Mouse (Mus musculus): ENCODE measurements around the gene Mxi1. TPM values are rescaled to one million over a fixed set of nuclear protein-coding genes. Genes with fewer than 3 reads are reported as not detected.

The Mxi1 gene
- total and polyA plus RNA-seq, 3 experiments, result 29.0 to 60.9 TPM; not detected in 1

DNA sequence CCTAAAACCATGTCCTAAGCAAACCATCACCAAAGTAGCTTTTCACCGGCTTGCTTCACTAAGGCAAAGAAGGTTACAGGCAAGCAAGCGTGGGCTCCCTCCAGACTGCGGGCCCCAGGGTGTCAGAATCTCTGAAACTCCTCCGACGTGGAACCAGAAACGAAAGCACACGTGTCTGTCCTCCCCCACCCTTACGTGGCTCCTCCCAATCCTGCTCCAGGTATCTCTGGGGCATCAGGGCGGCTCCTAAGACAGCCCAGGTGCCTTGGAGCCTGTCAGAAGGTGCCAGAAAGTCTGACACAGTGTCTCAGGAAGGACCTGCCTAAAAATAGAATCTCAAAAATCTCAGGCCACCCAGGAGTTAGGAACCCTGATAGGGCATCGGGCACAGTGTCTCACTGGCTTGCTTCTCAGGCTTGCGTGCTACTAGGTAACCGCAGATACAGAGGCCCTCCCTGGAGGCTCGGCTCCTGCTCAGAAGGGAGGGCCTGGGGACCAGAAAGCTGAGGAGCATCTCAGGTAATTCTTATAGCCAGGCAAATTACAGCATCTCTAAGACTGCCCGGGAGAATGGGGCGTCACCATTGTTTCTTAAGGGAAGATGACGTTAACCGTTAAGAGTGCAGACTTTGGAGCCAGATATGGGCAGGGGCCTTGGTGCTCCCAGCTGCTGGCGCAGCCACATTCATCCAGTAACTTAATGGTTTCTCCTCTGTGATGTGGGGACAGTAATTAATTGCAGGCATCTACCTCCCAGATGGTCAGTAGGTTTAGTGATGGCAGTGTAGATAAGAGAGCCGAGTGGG, 33.2 kb upstream of the Mxi1 start:
- no peaks in the 10 kb centered on the region for H3K27me3 ChIP-seq (ENCODE audit: control insufficient read depth in 1 of 2, insufficient read depth in 2 of 2, low read length in 2 of 2)
- no peak for DNase-seq (ENCODE audit: low read depth, low spot score)
- H3K36me3 ChIP-seq (ENCODE audit: control insufficient read depth in 1 of 2, insufficient read depth in 2 of 2, low read length in 2 of 2), result peaks cover 0 to 5% of the 10 kb centered on the region in 2 experiments; a peak in 1 of 4 replicates
- H3K79me2 ChIP-seq (ENCODE audit: control insufficient read depth, insufficient read depth, low read length, poor library complexity), result no peaks in the 10 kb centered on the region
- no peak overlapping the region for H3K9ac ChIP-seq (ENCODE audit: control insufficient read depth, low read depth, low read length, poor library complexity, severe bottlenecking)
- H3K9me3 ChIP-seq (replicated peaks; ENCODE audit: insufficient read depth, low read length), result no peaks in the 10 kb centered on the region
- H3K4me3 ChIP-seq (ENCODE audit: control insufficient read depth in 1 of 2, insufficient read depth in 1 of 2, low read depth in 2 of 2, low read length in 2 of 2), result no peak overlapping the region
- peaks cover 0 to 13% of the 10 kb centered on the region in 2 experiments; a peak in 3 of 4 replicates for H3K4me1 ChIP-seq (ENCODE audit: control insufficient read depth in 1 of 2, insufficient read depth in 2 of 2, low read length in 2 of 2)
- TF ChIP-seq CHD2 (IDR thresholded peaks at IDR 0.05; ENCODE audit: low read length), result no peak
- TF ChIP-seq KAT2A (conservative IDR thresholded peaks at IDR 0.05; ENCODE audit: low read depth, low read length), result no peak
- TF ChIP-seq HCFC1 (IDR thresholded peaks at IDR 0.05; ENCODE audit: low read depth, low read length), result no peak
- TF ChIP-seq RAD21 (IDR thresholded peaks at IDR 0.05; ENCODE audit: low read depth, low read length), result no peak
- no peak for TF ChIP-seq MAZ (IDR thresholded peaks at IDR 0.05; ENCODE audit: low read depth, low read length)
- no peak overlapping the region for H3K27ac ChIP-seq (ENCODE audit: control insufficient read depth, low read depth, low read length)

DNA sequence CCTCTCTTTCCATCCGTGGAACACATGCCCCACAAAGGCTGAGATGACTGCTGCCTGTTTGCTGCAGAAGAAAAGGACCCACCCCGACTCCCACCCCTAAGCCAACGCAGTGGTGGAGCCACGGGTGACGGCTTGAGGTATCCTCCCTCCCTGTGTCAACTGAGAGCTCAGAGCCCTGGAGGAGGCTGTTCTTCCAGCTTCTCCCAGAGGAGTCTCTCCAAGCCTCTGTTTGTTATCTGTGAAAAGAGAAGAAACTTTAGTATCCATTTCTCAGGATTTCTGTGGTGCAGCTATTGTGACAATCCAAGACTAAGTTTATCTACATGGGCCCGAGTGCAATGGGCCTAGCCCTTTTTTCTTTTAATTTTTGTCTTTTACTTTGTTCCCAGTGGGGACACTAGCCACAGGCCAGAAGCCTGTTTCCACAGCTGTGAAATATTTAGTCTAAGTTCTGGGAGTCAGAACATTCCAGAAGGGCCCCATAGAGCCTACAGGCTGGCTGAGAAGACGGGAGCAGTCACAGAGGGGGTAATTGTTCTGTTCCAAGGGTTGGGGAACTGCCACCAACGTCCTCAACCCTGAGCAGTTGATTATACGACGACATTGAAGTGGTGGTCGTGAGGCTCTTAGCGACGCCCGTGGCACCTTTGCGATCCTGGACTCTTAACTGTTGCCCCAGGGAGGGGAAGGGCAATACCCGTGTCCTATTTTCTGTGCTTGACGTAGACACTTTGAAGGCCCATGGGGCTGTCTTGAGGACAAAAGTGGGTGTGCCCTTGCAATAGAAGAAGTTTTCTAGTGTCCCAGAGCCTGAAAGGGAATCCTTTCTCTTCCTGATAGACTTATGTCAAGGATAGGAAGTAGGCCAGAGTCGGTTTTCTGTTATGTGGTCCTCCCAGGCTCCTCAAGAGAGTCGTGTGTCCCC, 31.6 kb upstream of the Mxi1 start:
- no peak overlapping the region for H3K27ac ChIP-seq (ENCODE audit: control insufficient read depth, low read depth, low read length)
- no peaks in the 10 kb centered on the region for H3K9me3 ChIP-seq (replicated peaks; ENCODE audit: insufficient read depth, low read length)
- no peak for DNase-seq (ENCODE audit: low read depth, low spot score)
- TF ChIP-seq TAL1 (IDR thresholded peaks at IDR 0.05; ENCODE audit: low read length) (no peak), E2F4 (IDR thresholded peaks at IDR 0.05; ENCODE audit: borderline replicate concordance, low read depth, low read length) (no peak), SIN3A (IDR thresholded peaks at IDR 0.05; ENCODE audit: low read length) (no peak), CTCF (IDR thresholded peaks at IDR 0.05 in 2 of 3, conservative IDR thresholded peaks at IDR 0.05 in 1 of 3; ENCODE audit: control insufficient read depth in 1 of 3, insufficient read depth in 1 of 3, low read depth in 2 of 3, low read length in 3 of 3, poor library complexity in 1 of 3, severe bottlenecking in 1 of 3) (no peak), HCFC1 (IDR thresholded peaks at IDR 0.05; ENCODE audit: low read depth, low read length) (no peak), CHD2 (IDR thresholded peaks at IDR 0.05; ENCODE audit: low read length) (no peak), POLR2AphosphoS2 (IDR thresholded peaks at IDR 0.05; ENCODE audit: low read length) (no peak), MAFK (IDR thresholded peaks at IDR 0.05; ENCODE audit: borderline replicate concordance, low read depth, low read length) (no peak), EP300 (IDR thresholded peaks at IDR 0.05; ENCODE audit: low read depth in 1 of 2, low read length in 2 of 2) (no peak), RCOR1 (IDR thresholded peaks at IDR 0.05; ENCODE audit: low read depth, low read length) (no peak), POLR2A (IDR thresholded peaks at IDR 0.05; ENCODE audit: control insufficient read depth in 1 of 2, insufficient read depth in 1 of 2, low read depth in 1 of 2, low read length in 2 of 2, poor library complexity in 1 of 2) (no peak), MEF2A (IDR thresholded peaks at IDR 0.05; ENCODE audit: extremely low read depth, insufficient replicate concordance, low read depth, low read length, poor library complexity, severe bottlenecking) (no peak)
- H3K9ac ChIP-seq (ENCODE audit: control insufficient read depth, low read depth, low read length, poor library complexity, severe bottlenecking), result no peak overlapping the region
- no peaks in the 10 kb centered on the region for H3K79me2 ChIP-seq (ENCODE audit: control insufficient read depth, insufficient read depth, low read length, poor library complexity)
- peaks cover 0 to 5% of the 10 kb centered on the region in 2 experiments; a peak in 1 of 4 replicates for H3K36me3 ChIP-seq (ENCODE audit: control insufficient read depth in 1 of 2, insufficient read depth in 2 of 2, low read length in 2 of 2)
- H3K27me3 ChIP-seq (ENCODE audit: control insufficient read depth in 1 of 2, insufficient read depth in 2 of 2, low read length in 2 of 2), result no peaks in the 10 kb centered on the region
- H3K4me1 ChIP-seq (ENCODE audit: control insufficient read depth in 1 of 2, insufficient read depth in 2 of 2, low read length in 2 of 2), result peaks cover 0 to 10% of the 10 kb centered on the region in 2 experiments; a peak in 3 of 4 replicates
- no peak overlapping the region for H3K4me3 ChIP-seq (ENCODE audit: control insufficient read depth in 1 of 2, insufficient read depth in 1 of 2, low read depth in 2 of 2, low read length in 2 of 2)
